Mouse (Mus musculus): ENCODE results near the gene Mkln1. TPM values are rescaled to one million over a fixed set of nuclear protein-coding genes. Genes with fewer than 3 reads are reported as not detected.

The Mkln1 gene
- polyA plus RNA-seq, 1 experiment: 153 TPM

GRCm38 (mm10) chr6:31524121-31524520 lies 125.6 kb downstream of the Mkln1 start:
- Histone ChIP-seq H3K4me3 (ENCODE audit: low read depth, low read length) (no peak overlapping the region), H3K27ac (ENCODE audit: insufficient read depth, low read length) (no peak overlapping the region), H3K9me3 (replicated peaks; ENCODE audit: control insufficient read depth, insufficient read depth, low read length, poor library complexity, severe bottlenecking) (no peaks in the 10 kb centered on the region), H3K27me3 (ENCODE audit: control insufficient read depth, insufficient read depth, low read length, poor library complexity, severe bottlenecking) (no peaks in the 10 kb centered on the region), H3K9ac (ENCODE audit: low read depth, poor library complexity, severe bottlenecking) (no peak overlapping the region), H3K4me1 (ENCODE audit: control insufficient read depth, insufficient read depth, low read length) (peaks cover 11% of the 10 kb centered on the region), H3K36me3 (ENCODE audit: control insufficient read depth, insufficient read depth, low read length, poor library complexity, severe bottlenecking) (peaks cover 2% of the 10 kb centered on the region; the same call in 1 of the 2 replicates)
- TF ChIP-seq POLR2A (IDR thresholded peaks at IDR 0.05; ENCODE audit: insufficient read depth, low read length): no peak
- no peak for TF ChIP-seq CTCF (IDR thresholded peaks at IDR 0.05; ENCODE audit: low read depth, low read length)
- no peak for TF ChIP-seq EP300 (IDR thresholded peaks at IDR 0.05; ENCODE audit: insufficient read depth, low read depth, low read length)

- Histone ChIP-seq H3K36me3 (ENCODE audit: control insufficient read depth, insufficient read depth, low read length, poor library complexity, severe bottlenecking) (peaks cover 2% of the 10 kb centered on the region; the same call in 1 of the 2 replicates), H3K27ac (ENCODE audit: insufficient read depth, low read length) (no peak overlapping the region), H3K9ac (ENCODE audit: low read depth, poor library complexity, severe bottlenecking) (no peak overlapping the region), H3K4me3 (ENCODE audit: low read depth, low read length) (no peak overlapping the region), H3K9me3 (replicated peaks; ENCODE audit: control insufficient read depth, insufficient read depth, low read length, poor library complexity, severe bottlenecking) (no peaks in the 10 kb centered on the region), H3K4me1 (ENCODE audit: control insufficient read depth, insufficient read depth, low read length) (peaks cover 11% of the 10 kb centered on the region), H3K27me3 (ENCODE audit: control insufficient read depth, insufficient read depth, low read length, poor library complexity, severe bottlenecking) (no peaks in the 10 kb centered on the region)
- TF ChIP-seq EP300 (IDR thresholded peaks at IDR 0.05; ENCODE audit: insufficient read depth, low read depth, low read length): no peak
- no peak for TF ChIP-seq CTCF (IDR thresholded peaks at IDR 0.05; ENCODE audit: low read depth, low read length)
- TF ChIP-seq POLR2A (IDR thresholded peaks at IDR 0.05; ENCODE audit: insufficient read depth, low read length): no peak
These were observed 126.1 kb downstream of the Mkln1 start for GRCm38 (mm10) chr6:31524647-31525046.

- Histone ChIP-seq H3K9ac (ENCODE audit: low read depth, poor library complexity, severe bottlenecking) (no peak overlapping the region), H3K27ac (ENCODE audit: insufficient read depth, low read length) (no peak overlapping the region), H3K36me3 (ENCODE audit: control insufficient read depth, insufficient read depth, low read length, poor library complexity, severe bottlenecking) (peaks cover 2% of the 10 kb centered on the region; the same call in 1 of the 2 replicates)
These were observed 126.8 kb downstream of the Mkln1 start for GRCm38 (mm10) chr6:31525231-31525900.

GRCm38 (mm10) chr6:31526929-31527328 lies 128.4 kb downstream of the Mkln1 start:
- peak overlapping the region; percentile 36 for H3K27ac ChIP-seq (ENCODE audit: insufficient read depth, low read length)
- H3K4me1 ChIP-seq (ENCODE audit: control insufficient read depth, insufficient read depth, low read length): peaks cover 11% of the 10 kb centered on the region
- TF ChIP-seq EP300 (IDR thresholded peaks at IDR 0.05; ENCODE audit: insufficient read depth, low read depth, low read length) (peak; percentile 93), POLR2A (IDR thresholded peaks at IDR 0.05; ENCODE audit: insufficient read depth, low read length) (no peak)
- no peak overlapping the region for H3K9ac ChIP-seq (ENCODE audit: low read depth, poor library complexity, severe bottlenecking)
- H3K27me3 ChIP-seq (ENCODE audit: control insufficient read depth, insufficient read depth, low read length, poor library complexity, severe bottlenecking): no peaks in the 10 kb centered on the region
- peaks cover 2% of the 10 kb centered on the region; the same call in 1 of the 2 replicates for H3K36me3 ChIP-seq (ENCODE audit: control insufficient read depth, insufficient read depth, low read length, poor library complexity, severe bottlenecking)
- no peaks in the 10 kb centered on the region for H3K9me3 ChIP-seq (replicated peaks; ENCODE audit: control insufficient read depth, insufficient read depth, low read length, poor library complexity, severe bottlenecking)
- no peak overlapping the region for H3K4me3 ChIP-seq (ENCODE audit: low read depth, low read length)

More at GRCm38 (mm10) chr6:31525231-31525900, 126.8 kb downstream of the Mkln1 start:
- TF ChIP-seq POLR2A (IDR thresholded peaks at IDR 0.05; ENCODE audit: insufficient read depth, low read length): no peak
- no peak for TF ChIP-seq EP300 (IDR thresholded peaks at IDR 0.05; ENCODE audit: insufficient read depth, low read depth, low read length)
- peak; percentile 95 for TF ChIP-seq CTCF (IDR thresholded peaks at IDR 0.05; ENCODE audit: low read depth, low read length)
- H3K4me3 ChIP-seq (ENCODE audit: low read depth, low read length): no peak overlapping the region
- H3K27me3 ChIP-seq (ENCODE audit: control insufficient read depth, insufficient read depth, low read length, poor library complexity, severe bottlenecking): no peaks in the 10 kb centered on the region
- H3K9me3 ChIP-seq (replicated peaks; ENCODE audit: control insufficient read depth, insufficient read depth, low read length, poor library complexity, severe bottlenecking): no peaks in the 10 kb centered on the region
- H3K4me1 ChIP-seq (ENCODE audit: control insufficient read depth, insufficient read depth, low read length): peaks cover 11% of the 10 kb centered on the region

- Histone ChIP-seq H3K27me3 (ENCODE audit: control insufficient read depth, insufficient read depth, low read length, poor library complexity, severe bottlenecking) (no peaks in the 10 kb centered on the region), H3K4me3 (ENCODE audit: low read depth, low read length) (no peak overlapping the region), H3K4me1 (ENCODE audit: control insufficient read depth, insufficient read depth, low read length) (peaks cover 11% of the 10 kb centered on the region), H3K9ac (ENCODE audit: low read depth, poor library complexity, severe bottlenecking) (no peak overlapping the region), H3K9me3 (replicated peaks; ENCODE audit: control insufficient read depth, insufficient read depth, low read length, poor library complexity, severe bottlenecking) (no peaks in the 10 kb centered on the region), H3K27ac (ENCODE audit: insufficient read depth, low read length) (no peak overlapping the region), H3K36me3 (ENCODE audit: control insufficient read depth, insufficient read depth, low read length, poor library complexity, severe bottlenecking) (0 out of 2 replicates have a peak, but pooled peaks cover 2% of the 10 kb centered on the region)
- TF ChIP-seq EP300 (IDR thresholded peaks at IDR 0.05; ENCODE audit: insufficient read depth, low read depth, low read length) (no peak), POLR2A (IDR thresholded peaks at IDR 0.05; ENCODE audit: insufficient read depth, low read length) (no peak), CTCF (IDR thresholded peaks at IDR 0.05; ENCODE audit: low read depth, low read length) (peak; percentile 25)
These were observed 129.4 kb downstream of the Mkln1 start for GRCm38 (mm10) chr6:31527897-31528296.

- peaks cover 11% of the 10 kb centered on the region for H3K4me1 ChIP-seq (ENCODE audit: control insufficient read depth, insufficient read depth, low read length)
- H3K36me3 ChIP-seq (ENCODE audit: control insufficient read depth, insufficient read depth, low read length, poor library complexity, severe bottlenecking): 0 out of 2 replicates have a peak, but pooled peaks cover 2% of the 10 kb centered on the region
- TF ChIP-seq EP300 (IDR thresholded peaks at IDR 0.05; ENCODE audit: insufficient read depth, low read depth, low read length) (no peak), CTCF (IDR thresholded peaks at IDR 0.05; ENCODE audit: low read depth, low read length) (no peak), POLR2A (IDR thresholded peaks at IDR 0.05; ENCODE audit: insufficient read depth, low read length) (no peak)
These were observed 129.8 kb downstream of the Mkln1 start for GRCm38 (mm10) chr6:31528339-31528738.

More at GRCm38 (mm10) chr6:31528339-31528738, 129.8 kb downstream of the Mkln1 start:
- no peak overlapping the region for H3K27ac ChIP-seq (ENCODE audit: insufficient read depth, low read length)
- no peak overlapping the region for H3K9ac ChIP-seq (ENCODE audit: low read depth, poor library complexity, severe bottlenecking)
- H3K9me3 ChIP-seq (replicated peaks; ENCODE audit: control insufficient read depth, insufficient read depth, low read length, poor library complexity, severe bottlenecking): no peaks in the 10 kb centered on the region
- H3K4me3 ChIP-seq (ENCODE audit: low read depth, low read length): no peak overlapping the region
- H3K27me3 ChIP-seq (ENCODE audit: control insufficient read depth, insufficient read depth, low read length, poor library complexity, severe bottlenecking): no peaks in the 10 kb centered on the region
